Mouse (Mus musculus) urinary bladder, postnatal 10 days (tissue): ENCODE measurements around the gene Gpr162.
A peak's percentile ranks its signal among the peaks of the same experiment; 100 is the strongest.
"Not testable (repeated sequence)": the region's sequence is repeated elsewhere in the genome, so short reads cannot be mapped to it uniquely, and the experiment has no call there.

ENCODE experiments used
- DNase-seq: peaks from one replicate; pipeline ENCODE4 v3.0.0; 2022; ENCODE audit warnings: low spot score

Gpr162 gene

GRCm38 (mm10) chr6:124836411-124836810 is 27.4 kb downstream of the Gpr162 start:
- DNase-seq: no peak

- no peak for DNase-seq
Measured at GRCm38 (mm10) chr6:124835531-124835930, 28.3 kb downstream of the Gpr162 start.

GRCm38 (mm10) chr6:124834512-124835081 is 29.2 kb downstream of the Gpr162 start:
- no peak for DNase-seq

GRCm38 (mm10) chr6:124831649-124832048 is 32.1 kb downstream of the Gpr162 start:
- DNase-seq: no peak

- DNase-seq: not testable (repeated sequence)
Measured at GRCm38 (mm10) chr6:124831199-124831598, 32.6 kb downstream of the Gpr162 start.

- DNase-seq: peak; percentile 68
Measured at GRCm38 (mm10) chr6:124829799-124830700, 33.7 kb downstream of the Gpr162 start.

GRCm38 (mm10) chr6:124828868-124829798 is 34.6 kb downstream of the Gpr162 start, which contains the start of the genes Usp5 and Cdca3:
Gene Usp5, minus strand, starts transcription at chr6:124829484.
Gene Cdca3, plus strand, starts transcription at chr6:124829547.
- DNase-seq: peak; percentile 94

- no peak for DNase-seq
Measured at GRCm38 (mm10) chr6:124828101-124828592, 35.6 kb downstream of the Gpr162 start.

- DNase-seq: no peak
Measured at GRCm38 (mm10) chr6:124822049-124822448, 41.7 kb downstream of the Gpr162 start.

- DNase-seq: no peak
Measured at GRCm38 (mm10) chr6:124820891-124821290, 42.9 kb downstream of the Gpr162 start.

GRCm38 (mm10) chr6:124817971-124818370 is 45.8 kb downstream of the Gpr162 start:
- DNase-seq: no peak

GRCm38 (mm10) chr6:124817563-124817962 is 46.2 kb downstream of the Gpr162 start:
- DNase-seq: no peak

GRCm38 (mm10) chr6:124817125-124817524 is 46.7 kb downstream of the Gpr162 start:
- no peak for DNase-seq

- no peak for DNase-seq
Measured at GRCm38 (mm10) chr6:124816611-124817010, 47.2 kb downstream of the Gpr162 start.

GRCm38 (mm10) chr6:124814858-124815774 is 48.7 kb downstream of the Gpr162 start:
- DNase-seq: no peak

- DNase-seq: no peak
Measured at GRCm38 (mm10) chr6:124814448-124814847, 49.3 kb downstream of the Gpr162 start.

- DNase-seq: peak; percentile 72
Measured at GRCm38 (mm10) chr6:124813933-124814332, 49.9 kb downstream of the Gpr162 start, which contains the start of gene Tpi1. Gene Tpi1, minus strand, starts transcription at chr6:124814296.

GRCm38 (mm10) chr6:124813496-124813895 is 50.3 kb downstream of the Gpr162 start:
- DNase-seq: no peak

- no peak for DNase-seq
Measured at GRCm38 (mm10) chr6:124812848-124813247, 50.9 kb downstream of the Gpr162 start.

GRCm38 (mm10) chr6:124811701-124812560 is 51.9 kb downstream of the Gpr162 start:
- DNase-seq: no peak
